Mouse (Mus musculus) heart, adult 2 months (tissue): ENCODE results near the gene Olfr63.
"Not testable (repeated sequence)": the region's sequence is repeated elsewhere in the genome, so short reads cannot be mapped to it uniquely, and the experiment has no call there.

Source experiments
- CTCF ChIP-seq: fragments of 200-600 bp; IDR thresholded peaks from 2 replicates; pipeline ENCODE4 v1.8.1; 2022; ENCODE audit warnings: antibody characterized with exemption, mild to moderate bottlenecking, moderate library complexity
- POLR2A ChIP-seq: fragments of 200-500 bp; IDR thresholded peaks from 2 replicates; pipeline ENCODE4 v1.6.1; 2011; ENCODE audit warnings: mild to moderate bottlenecking, low read depth, low read length, control low read depth; ENCODE audit not compliant: insufficient read depth

- TF ChIP-seq CTCF, POLR2A: not testable (repeated sequence)
These were observed 25.3 kb downstream of the Olfr63 start for GRCm38 (mm10) chr17:33289876-33290149.
